Mouse (Mus musculus) gastrocnemius, adult 2 months (tissue): ENCODE data around the gene Slc9a8. TPM values are rescaled to one million over a fixed set of nuclear protein-coding genes. Genes with fewer than 3 reads are reported as not detected.

Experiments
- DNase-seq: peaks from one replicate; pipeline ENCODE4 v3.0.0; 2022
- H3K27ac ChIP-seq: fragments of 200-600 bp; 2 replicates; pipeline ENCODE4 v1.8.1; 2022; ENCODE audit warnings: mild to moderate bottlenecking
- H3K4me3 ChIP-seq: fragments of 200-600 bp; 2 replicates; pipeline ENCODE4 v1.8.1; 2022; ENCODE audit warnings: mild to moderate bottlenecking, moderate library complexity
- CTCF ChIP-seq: fragments of 200-600 bp; IDR thresholded peaks from 2 replicates; pipeline ENCODE4 v1.8.1; 2022; ENCODE audit warnings: antibody characterized with exemption, mild to moderate bottlenecking, moderate library complexity
- intact Hi-C: fragments of 180-260 bp; cut with DNase I; formaldehyde crosslinking; loops from one replicate; pipeline ENCODE4 v1.15.1; 2025
- total RNA-seq, 2 experiments: library from RNA; stranded (reverse); gene quantifications; 2 replicates each; pipeline ENCODE4 v1.2.3; 2021

Slc9a8 gene
- total RNA-seq, 2 experiments from 2014 or later = 25.0 to 30.4 TPM

DNA sequence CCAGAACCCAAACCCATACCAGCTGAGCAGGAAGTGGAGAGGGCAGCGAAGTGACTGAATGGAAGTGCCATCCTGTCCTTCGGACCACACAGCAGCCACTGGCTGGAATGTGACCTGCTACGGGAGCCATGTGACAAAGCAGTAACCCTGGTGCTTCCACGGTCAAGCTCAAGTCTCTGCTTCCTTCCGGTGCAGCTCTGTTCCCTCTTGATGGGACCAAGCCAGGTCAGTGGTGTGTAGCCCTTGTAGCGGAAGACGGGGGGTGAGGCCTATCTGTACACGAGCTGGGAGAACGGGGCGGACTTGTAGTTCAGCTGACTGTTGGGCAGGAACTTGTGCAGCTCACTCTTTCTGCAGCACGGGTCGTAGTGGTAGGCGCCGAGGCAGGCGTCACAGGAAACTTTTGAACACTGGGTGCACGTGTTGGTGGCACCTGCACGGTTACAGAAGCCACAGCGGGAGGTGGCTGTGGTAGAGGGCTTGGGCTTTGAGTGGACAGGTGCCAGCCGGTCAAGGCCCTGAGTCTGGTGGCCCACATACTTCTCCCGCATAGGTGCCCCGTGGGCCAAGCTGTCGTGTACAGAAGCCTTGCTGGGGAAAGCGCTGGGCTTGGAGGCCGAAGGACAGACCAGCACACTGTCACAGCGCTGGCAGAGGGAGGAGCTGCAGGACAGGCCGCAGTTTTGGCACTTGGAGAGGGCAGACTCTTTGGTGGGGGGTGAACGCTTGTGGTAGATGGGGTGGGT, 61.7 kb downstream of the Slc9a8 start:
- TF ChIP-seq CTCF = no peak
- intact Hi-C loops = no loop called here
- no peak for DNase-seq
- Histone ChIP-seq H3K27ac (no peak overlapping the region), H3K4me3 (no peak overlapping the region)

- no peak for DNase-seq
- no peak for TF ChIP-seq CTCF
- H3K27ac ChIP-seq = peak overlapping the region; percentile 86; the same call in 1 of the 2 replicates
- intact Hi-C loops = no loop called here
- H3K4me3 ChIP-seq = peak overlapping the region; percentile 60
These were observed 62.4 kb downstream of the Slc9a8 start for GRCm38 (mm10) chr2:167483827-167484410.

- Histone ChIP-seq H3K27ac (peak overlapping the region; percentile 86), H3K4me3 (peak overlapping the region; percentile 60)
- no peak for DNase-seq
- intact Hi-C loops = no loop called here
- TF ChIP-seq CTCF = no peak
These were observed 63.4 kb downstream of the Slc9a8 start for GRCm38 (mm10) chr2:167484932-167485331.

GRCm38 (mm10) chr2:167485501-167486377, 64.2 kb downstream of the Slc9a8 start:
- Histone ChIP-seq H3K4me3 (peak overlapping the region; percentile 60), H3K27ac (peak overlapping the region; percentile 86)
- TF ChIP-seq CTCF = no peak
- peak; percentile 86 for DNase-seq
- intact Hi-C loops = no loop called here

GRCm38 (mm10) chr2:167486573-167486972, 65.1 kb downstream of the Slc9a8 start:
- intact Hi-C loops = no loop called here
- Histone ChIP-seq H3K4me3 (peak overlapping the region; percentile 60), H3K27ac (peak overlapping the region; percentile 86)
- no peak for DNase-seq
- no peak for TF ChIP-seq CTCF

- no peak for DNase-seq
- Histone ChIP-seq H3K4me3 (no peak overlapping the region), H3K27ac (peak overlapping the region; percentile 86; the same call in 1 of the 2 replicates)
- intact Hi-C loops = no loop called here
- no peak for TF ChIP-seq CTCF
These were observed 66.0 kb downstream of the Slc9a8 start for GRCm38 (mm10) chr2:167487551-167487950.

DNA sequence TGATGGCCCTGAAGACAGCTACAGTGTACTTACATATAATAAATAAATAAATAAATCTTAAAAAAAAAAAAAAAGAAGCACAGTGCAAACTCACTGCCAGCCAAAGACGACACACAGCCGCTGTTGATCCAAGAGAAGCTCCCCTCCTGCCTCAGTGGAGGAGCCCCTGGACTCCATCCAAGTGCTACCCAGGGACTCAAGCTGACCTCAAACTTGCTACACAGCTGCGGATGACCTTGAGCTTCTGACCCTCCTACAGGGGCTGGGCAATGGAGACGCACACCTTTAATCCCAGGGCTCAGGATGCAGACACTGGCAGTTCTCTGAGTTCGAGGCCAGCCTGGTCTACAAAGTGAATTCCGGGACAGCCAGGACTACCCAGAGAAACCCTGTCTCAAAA, 66.5 kb downstream of the Slc9a8 start:
- H3K4me3 ChIP-seq = no peak overlapping the region
- no peak for TF ChIP-seq CTCF
- DNase-seq = no peak
- peak overlapping the region; percentile 31; the same call in 1 of the 2 replicates for H3K27ac ChIP-seq
- intact Hi-C loops = no loop called here

DNA sequence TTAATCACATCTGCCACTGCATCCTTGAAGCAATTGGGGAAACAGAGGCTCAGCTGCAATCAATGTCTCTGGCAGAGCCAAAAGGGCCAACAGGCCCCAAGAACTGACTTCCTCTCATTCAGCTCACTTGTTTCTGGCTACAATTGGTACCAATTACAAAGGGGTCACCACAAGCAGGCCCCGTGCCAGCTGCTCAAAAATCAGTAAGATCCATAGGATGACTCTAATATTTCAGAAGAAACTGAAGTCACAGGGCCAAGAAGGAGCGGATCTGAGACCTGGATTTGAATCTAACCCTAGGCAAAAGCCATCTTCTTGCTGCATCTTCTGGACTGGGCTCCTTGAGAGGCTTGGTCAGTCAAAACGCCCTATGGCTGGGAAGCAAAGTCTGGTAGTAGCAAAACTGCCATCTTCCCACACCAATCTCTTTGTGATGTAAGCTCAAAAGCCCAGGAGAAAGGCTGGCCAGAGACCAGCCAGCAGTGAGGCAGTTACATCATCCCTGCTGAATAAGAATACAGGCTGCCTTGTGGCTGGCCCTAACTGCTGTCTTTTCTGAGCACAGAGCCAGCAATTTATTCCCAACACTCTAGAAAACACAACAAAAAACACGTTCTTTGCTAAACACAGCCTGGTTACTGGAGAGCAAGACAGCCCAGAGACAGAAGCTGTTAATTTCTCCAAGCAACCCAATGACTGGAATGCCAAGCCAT, 69.5 kb downstream of the Slc9a8 start:
- TF ChIP-seq CTCF = no peak
- H3K4me3 ChIP-seq = peak overlapping the region; percentile 92
- H3K27ac ChIP-seq = peak overlapping the region; percentile 96
- intact Hi-C loops = no loop called here
- no peak for DNase-seq

DNA sequence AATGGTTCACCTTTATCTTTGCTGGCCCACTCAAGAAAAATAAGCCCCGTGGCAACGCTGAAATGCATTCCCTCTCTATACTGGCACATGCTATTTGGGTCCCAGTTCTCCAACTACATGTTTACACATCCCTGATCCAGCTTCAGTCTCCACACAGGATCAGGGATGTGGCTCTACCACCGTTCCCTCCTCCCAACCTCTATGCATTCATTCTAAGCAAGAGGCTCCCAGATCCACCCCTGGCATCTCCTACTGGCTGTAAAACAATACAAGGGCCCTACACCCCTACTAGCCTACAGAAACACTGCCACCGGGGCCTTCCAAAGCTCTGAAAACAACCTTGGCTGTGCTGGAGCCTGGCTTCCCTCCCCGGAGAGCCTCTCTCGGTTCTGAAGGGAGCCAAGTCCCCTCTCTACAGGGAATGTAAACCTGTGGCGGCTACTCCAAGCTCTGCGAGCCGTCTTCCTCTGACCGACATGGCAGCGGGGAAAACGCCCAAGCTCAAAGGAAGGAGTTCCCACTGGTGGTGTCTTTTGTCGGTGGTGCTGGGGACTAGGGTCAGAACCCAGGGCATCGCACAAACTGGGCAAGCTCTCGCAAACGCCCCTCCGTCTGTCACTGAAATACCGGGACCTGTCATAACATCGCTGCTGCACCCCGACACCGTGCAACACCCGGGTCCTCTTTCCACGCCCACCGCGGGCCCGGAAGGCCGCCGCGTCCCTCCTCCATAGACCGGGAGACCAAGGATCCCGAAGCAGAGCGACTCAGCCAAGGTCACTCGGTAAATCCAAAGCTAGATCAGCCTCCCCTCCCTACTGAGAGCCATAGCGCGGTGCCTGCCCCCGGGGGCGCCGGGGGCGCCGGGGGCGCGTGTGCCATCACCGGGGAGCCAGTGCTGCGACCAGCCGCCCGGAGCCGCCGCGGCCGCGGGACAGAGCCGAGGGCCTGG, 70.5 kb downstream of the Slc9a8 start, which contains the start of gene Rnf114:
TSS of gene Rnf114 (plus strand) at position 889 of the 952 bp plus-strand sequence.
- no peak for DNase-seq
- intact Hi-C loops = no loop called here
- TF ChIP-seq CTCF = no peak
- Histone ChIP-seq H3K27ac (peak within 1 kb of the TSS; percentile 96), H3K4me3 (peak within 1 kb of the TSS; percentile 92)

GRCm38 (mm10) chr2:167492713-167493636, 71.5 kb downstream of the Slc9a8 start, which contains the start of gene Spata2:
TSS of gene Spata2 (minus strand) at chr2:167492887.
- intact Hi-C loops = no loop called here
- Histone ChIP-seq H3K4me3 (peak within 1 kb of the TSS; percentile 92), H3K27ac (peak within 1 kb of the TSS; percentile 96)
- TF ChIP-seq CTCF = no peak
- peak; percentile 97 for DNase-seq
